Mouse (Mus musculus) heart, postnatal 4 days (tissue): Measurements from ENCODE around the gene Col4a3bp. TPM values are rescaled to one million over a fixed set of nuclear protein-coding genes. Genes with fewer than 3 reads are reported as not detected.

Source experiments
- total RNA-seq, 2 experiments: library from RNA; stranded (reverse); gene quantifications; 2 replicates each; pipeline ENCODE4 v1.2.3; 2021

The Col4a3bp gene
- total RNA-seq, 2 experiments from 2014 or later = 36.8 to 37.7 TPM

Other genes starting within 250 kb of the Col4a3bp start
- 10 to 100 TPM; 16.4 to 17.6 TPM for gene Poc5, start 154.3 kb upstream of the Col4a3bp start, total RNA-seq
- gene Ankdd1b, start 71.4 kb upstream of the Col4a3bp start, total RNA-seq = under 1 TPM; 0.62 to 0.83 TPM
- not detected for gene Gm17622, start 51.9 kb upstream of the Col4a3bp start, total RNA-seq
- gene Polk, start within 50 bp of the Col4a3bp start, total RNA-seq = 1 to 10 TPM; 5.5 to 7.8 TPM
- gene Hmgcr, start 128.3 kb downstream of the Col4a3bp start, total RNA-seq = 10 to 100 TPM; 42.8 to 44.1 TPM
- not detected for gene Ankrd31, start 205.7 kb downstream of the Col4a3bp start, total RNA-seq